Mouse (Mus musculus) bone marrow, adult 2 months (tissue): ENCODE results near the gene Fam160a1. TPM values are rescaled to one million over a fixed set of nuclear protein-coding genes. Genes with fewer than 3 reads are reported as not detected.

Source experiments
- H3K27ac ChIP-seq: fragments of 200-500 bp; 2 replicates; pipeline ENCODE4 v1.5.1; 2012; ENCODE audit warnings: low read depth, mild to moderate bottlenecking, control low read depth, inconsistent platforms, low read length; ENCODE audit not compliant: control insufficient read depth, poor library complexity, insufficient read depth
- H3K4me1 ChIP-seq: fragments of 200-500 bp; 2 replicates; pipeline ENCODE4 v1.6.1; 2011; ENCODE audit warnings: low read length; ENCODE audit not compliant: control insufficient read depth, insufficient read depth
- H3K4me3 ChIP-seq: fragments of 200-500 bp; replicated peaks from 2 replicates; pipeline ENCODE3; 2011; ENCODE audit warnings: mild to moderate bottlenecking, low read depth, low read length, control low read depth; ENCODE audit not compliant: control insufficient read depth
- CTCF ChIP-seq: fragments of 200-500 bp; IDR thresholded peaks from 2 replicates; pipeline ENCODE4 v1.5.1; 2011; ENCODE audit warnings: low read length, control low read depth; ENCODE audit not compliant: control insufficient read depth, insufficient read depth
- POLR2A ChIP-seq: fragments of 200-500 bp; IDR thresholded peaks from 2 replicates; pipeline ENCODE4 v1.6.1; 2011; ENCODE audit warnings: low read depth, mild to moderate bottlenecking, control low read depth, low read length, borderline replicate concordance; ENCODE audit not compliant: control insufficient read depth
- WGBS: fragments of 180-500 bp; shearing (Covaris S2); methylation state at CpG from one replicate; pipeline ENCODE4 v1.1.7; 2018; 5-methylcytosine and 5-hydroxymethylcytosine counted together
- polyA plus RNA-seq: library from polyadenylated mRNA; stranded (reverse); fragments of >200 nt; gene quantifications from 2 replicates; pipeline ENCODE4 v1.2.4, GENCODE M21; 2011; ENCODE audit warnings: low replicate concordance; ENCODE audit not compliant: missing spikeins, insufficient read depth, insufficient read length

Gene Fam160a1
- polyA plus RNA-seq, 1 experiment, result not detected

DNA sequence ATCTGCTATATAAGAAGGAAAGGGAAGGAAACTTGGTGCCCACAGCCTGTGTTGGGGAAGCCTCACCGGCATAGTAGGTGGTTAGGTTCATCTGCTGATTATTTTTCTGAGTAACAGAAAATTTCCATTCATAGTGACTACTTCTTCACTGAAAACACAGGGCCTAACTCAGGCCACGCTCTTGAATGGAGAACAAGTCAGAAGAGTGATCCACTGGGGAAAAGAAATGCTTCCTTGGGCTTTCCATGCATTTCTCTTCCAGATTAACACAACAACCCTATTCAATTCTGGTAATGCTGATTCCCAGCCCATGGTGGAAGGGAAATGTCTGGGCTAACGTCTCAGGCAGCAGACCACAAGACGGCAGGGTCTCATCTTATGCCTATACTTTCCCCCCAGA is 118.6 kb downstream of the Fam160a1 start:
- Histone ChIP-seq H3K4me3 (no peak overlapping the region), H3K27ac (no peak overlapping the region), H3K4me1 (no peaks in the 10 kb centered on the region)
- WGBS, result 62% methylated on average over 4 of the region's 4 CpGs
- TF ChIP-seq CTCF, result no peak
- no peak for TF ChIP-seq POLR2A

DNA sequence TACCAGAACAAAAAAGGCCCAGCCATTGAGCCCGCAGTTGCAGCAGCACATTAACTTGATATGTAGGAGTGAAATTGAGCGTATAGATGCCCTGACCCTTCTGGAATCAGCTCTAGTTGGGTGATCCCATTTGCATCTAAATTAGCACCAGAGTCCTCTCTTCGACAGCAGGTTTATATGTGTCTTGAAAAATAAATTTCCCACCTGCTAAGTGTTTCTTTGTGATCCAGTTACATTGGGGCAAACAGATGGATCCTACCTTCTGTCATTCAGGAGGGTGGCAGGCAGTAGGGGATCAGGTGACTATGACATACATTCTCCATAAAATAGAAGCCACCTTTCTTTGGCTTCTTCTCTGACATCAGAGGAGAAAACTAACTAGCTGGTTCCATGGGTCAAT is 122.0 kb downstream of the Fam160a1 start:
- WGBS, result 83% methylated on average over 3 of the region's 3 CpGs
- Histone ChIP-seq H3K4me1 (no peaks in the 10 kb centered on the region), H3K4me3 (no peak overlapping the region), H3K27ac (no peak overlapping the region)
- no peak for TF ChIP-seq POLR2A

- 1% methylated on average over 3 of the region's 3 CpGs for WGBS
- Histone ChIP-seq H3K27ac (no peak overlapping the region), H3K4me3 (no peak overlapping the region), H3K4me1 (no peaks in the 10 kb centered on the region)
- no peak for TF ChIP-seq CTCF
- no peak for TF ChIP-seq POLR2A
These were observed 124.1 kb downstream of the Fam160a1 start for GRCm38 (mm10) chr3:85693013-85693412.

DNA sequence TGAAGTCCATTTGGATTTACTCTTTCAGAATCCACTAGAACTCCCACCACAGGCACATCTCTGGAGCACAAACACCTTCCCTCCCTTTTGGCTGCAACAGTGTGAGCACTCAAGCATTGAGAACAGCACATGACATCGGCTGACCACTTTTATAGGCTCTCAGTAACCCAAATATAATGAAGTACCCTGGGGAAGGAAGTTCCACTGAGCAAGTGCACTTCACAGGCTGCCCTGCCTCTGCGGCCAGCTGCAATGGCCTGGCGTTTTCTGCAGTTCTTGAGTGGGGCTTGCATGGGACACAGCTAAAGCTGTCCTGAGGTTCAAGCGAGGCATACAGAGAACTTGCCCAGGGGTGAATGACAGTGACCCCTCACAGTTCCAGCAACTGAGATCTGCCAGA is 126.0 kb downstream of the Fam160a1 start:
- WGBS, result 73% methylated on average over 4 of the region's 4 CpGs
- no peak overlapping the region for H3K4me3 ChIP-seq
- H3K27ac ChIP-seq, result no peak overlapping the region
- H3K4me1 ChIP-seq, result no peaks in the 10 kb centered on the region
- TF ChIP-seq CTCF (no peak), POLR2A (no peak)

GRCm38 (mm10) chr3:85688341-85688740 is 128.8 kb downstream of the Fam160a1 start:
- TF ChIP-seq POLR2A (no peak), CTCF (no peak)

GRCm38 (mm10) chr3:85685271-85685670 is 131.8 kb downstream of the Fam160a1 start:
- Histone ChIP-seq H3K4me3 (no peak overlapping the region), H3K27ac (no peak overlapping the region), H3K4me1 (no peaks in the 10 kb centered on the region)
- TF ChIP-seq CTCF, result no peak
- TF ChIP-seq POLR2A, result no peak
- WGBS, result 79% methylated on average over 8 of the region's 8 CpGs

More at GRCm38 (mm10) chr3:85688341-85688740, 128.8 kb downstream of the Fam160a1 start:
- no peak overlapping the region for H3K4me3 ChIP-seq
- 92% methylated on average over 14 of the region's 14 CpGs for WGBS
- no peak overlapping the region for H3K27ac ChIP-seq
- H3K4me1 ChIP-seq, result no peaks in the 10 kb centered on the region

- Histone ChIP-seq H3K4me3 (no peak overlapping the region), H3K27ac (no peak overlapping the region), H3K4me1 (no peaks in the 10 kb centered on the region)
- WGBS, result 87% methylated on average over 5 of the region's 5 CpGs
- TF ChIP-seq POLR2A (no peak), CTCF (no peak)
These were observed 133.5 kb downstream of the Fam160a1 start for GRCm38 (mm10) chr3:85683618-85684017.

DNA sequence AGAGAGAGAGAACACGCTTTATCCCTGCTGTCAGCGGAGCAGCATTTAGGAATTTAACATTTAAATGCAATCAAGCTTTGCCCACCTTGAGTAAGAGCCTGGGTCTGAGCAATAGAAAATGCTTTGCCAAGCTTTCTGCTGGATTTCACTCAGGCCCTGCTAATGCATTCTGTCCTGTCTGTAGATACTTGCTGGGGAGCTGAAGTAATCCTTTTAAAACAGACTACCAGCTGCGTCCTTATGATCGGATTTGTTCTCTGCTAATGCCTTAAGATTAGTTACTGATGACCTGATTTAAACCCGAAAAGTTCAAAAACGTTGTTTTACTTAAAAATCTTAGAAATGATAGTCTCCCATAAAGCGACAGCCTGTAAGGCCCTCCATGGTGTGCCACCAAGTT is 136.0 kb downstream of the Fam160a1 start:
- no peak overlapping the region for H3K4me3 ChIP-seq
- 82% methylated on average over 7 of the region's 7 CpGs for WGBS
- no peaks in the 10 kb centered on the region for H3K4me1 ChIP-seq
- no peak for TF ChIP-seq CTCF
- no peak for TF ChIP-seq POLR2A
- no peak overlapping the region for H3K27ac ChIP-seq

- TF ChIP-seq POLR2A, result no peak
- TF ChIP-seq CTCF, result no peak
- no peaks in the 10 kb centered on the region for H3K4me1 ChIP-seq
- 76% methylated on average over 5 of the region's 5 CpGs for WGBS
- H3K27ac ChIP-seq, result no peak overlapping the region
- H3K4me3 ChIP-seq, result no peak overlapping the region
These were observed 137.1 kb downstream of the Fam160a1 start for GRCm38 (mm10) chr3:85679960-85680359.
